Mouse (Mus musculus) hindbrain, embryonic 15.5 days (tissue): Measurements from ENCODE around the gene Naa40. TPM values are rescaled to one million over a fixed set of nuclear protein-coding genes. Genes with fewer than 3 reads are reported as not detected.
A peak's percentile ranks its signal among the peaks of the same experiment; 100 is the strongest.

Experiments used
- ATAC-seq: fragments of 200-750 bp; cut with Nextera tagmentation; 2 replicates; pipeline ENCODE4 v1.8.0; 2017; ENCODE audit warnings: low read depth, moderate number of reproducible peaks, moderate TSS enrichment; ENCODE audit not compliant: low FRiP score
- H3K27ac ChIP-seq: fragments of 300-500 bp; sonication (generic); replicated peaks from 2 replicates; pipeline ENCODE4 v1.5.1; 2015; ENCODE audit warnings: mild to moderate bottlenecking, inconsistent platforms
- H3K27me3 ChIP-seq: fragments of 300-500 bp; sonication (generic); 2 replicates; pipeline ENCODE4 v1.6.1; 2015; ENCODE audit warnings: control low read depth, inconsistent platforms
- H3K36me3 ChIP-seq: fragments of 300-500 bp; sonication (generic); 2 replicates; pipeline ENCODE4 v1.6.1; 2015; ENCODE audit warnings: control low read depth, inconsistent platforms
- H3K4me1 ChIP-seq: fragments of 300-500 bp; sonication (generic); replicated peaks from 2 replicates; pipeline ENCODE4 v1.6.1; 2015; ENCODE audit warnings: control low read depth, inconsistent platforms
- H3K4me2 ChIP-seq: fragments of 300-500 bp; sonication (generic); 2 replicates; pipeline ENCODE4 v1.6.1; 2015; ENCODE audit warnings: moderate library complexity, mild to moderate bottlenecking, inconsistent platforms
- H3K4me3 ChIP-seq: fragments of 300-500 bp; sonication (generic); 2 replicates; pipeline ENCODE4 v1.5.1; 2015; ENCODE audit warnings: mild to moderate bottlenecking, inconsistent platforms
- H3K9ac ChIP-seq: fragments of 300-500 bp; sonication (generic); 2 replicates; pipeline ENCODE4 v1.6.1; 2015; ENCODE audit warnings: inconsistent platforms
- H3K9me3 ChIP-seq: fragments of 300-500 bp; sonication (generic); 2 replicates; pipeline ENCODE4 v1.6.1; 2016; ENCODE audit warnings: control low read depth, inconsistent platforms
- WGBS: fragments of 180-500 bp; shearing (Covaris S2); methylation state at CpG from one replicate; pipeline ENCODE4 v1.1.7; 2015; 5-methylcytosine and 5-hydroxymethylcytosine counted together
- polyA plus RNA-seq: library from polyadenylated mRNA; unstranded; fragments of >200 nt; fragmentation: Nextera tagmentation; extraction: Ambion mirVana; gene quantifications from 2 replicates; pipeline ENCODE4 v1.2.1, GENCODE M21; 2015

Naa40 gene
- polyA plus RNA-seq, 1 experiment from 2014 or later = 66.2 TPM

DNA sequence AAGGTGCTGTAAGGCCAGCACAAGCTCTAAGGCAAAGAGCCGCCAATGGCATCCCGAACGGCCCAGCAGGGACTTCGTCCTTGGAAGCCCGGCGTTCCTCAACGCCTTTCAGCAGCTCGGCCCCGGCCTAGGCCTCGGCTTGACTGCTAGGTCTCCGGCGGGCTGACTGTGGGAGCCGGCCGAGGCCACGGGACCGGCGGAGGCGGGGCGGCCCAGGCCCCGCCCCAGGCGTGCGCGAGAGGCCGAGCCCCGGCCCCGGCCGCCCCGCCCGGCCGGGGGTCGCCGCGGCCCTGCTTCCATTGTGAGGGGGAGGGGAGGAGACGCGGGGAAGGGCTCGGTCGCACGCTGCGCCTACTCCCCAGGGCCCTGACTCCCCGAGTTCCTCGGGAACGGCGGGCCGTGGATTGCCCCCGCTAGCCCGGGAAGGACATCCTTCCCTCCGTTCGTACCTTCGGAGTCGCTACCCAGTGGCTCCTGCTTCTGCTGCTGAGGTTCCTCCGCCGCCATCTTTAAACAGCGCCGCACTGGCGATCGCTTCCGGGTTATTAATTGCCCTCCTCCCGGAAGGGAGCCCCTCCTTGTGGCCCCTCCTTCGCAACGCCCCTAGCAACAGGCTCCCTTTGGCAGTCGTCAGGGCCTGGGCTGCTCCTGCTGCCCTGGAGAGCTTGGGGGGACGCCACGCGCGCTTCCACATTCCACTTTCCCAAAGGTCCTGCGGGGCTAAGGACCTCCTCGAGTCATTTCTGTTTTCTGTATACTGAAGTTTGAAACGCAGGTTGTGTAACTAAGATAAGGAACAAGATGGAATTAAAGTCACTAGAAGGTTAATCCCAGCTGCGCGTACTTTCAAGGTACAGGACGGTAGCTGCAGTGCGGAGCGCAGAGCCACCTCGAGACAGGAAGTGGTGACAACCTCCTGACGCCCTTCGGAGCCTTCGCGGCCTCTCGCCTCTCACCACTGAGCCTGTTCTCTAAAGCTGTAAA, 34.9 kb downstream of the Naa40 start, which contains the start of gene Otub1:
Gene Otub1, minus strand, starts transcription at position 564 of the 984 bp plus-strand sequence.
- H3K4me2 ChIP-seq = peak within 1 kb of the TSS; percentile 69
- H3K9ac ChIP-seq = peak within 1 kb of the TSS; percentile 77
- H3K9me3 ChIP-seq = no peaks in the 10 kb centered on the region
- under 1% methylated on average over 77 of the region's 79 CpGs for WGBS
- H3K27ac ChIP-seq = peak within 1 kb of the TSS; percentile 96
- ATAC-seq = peak; percentile 95
- H3K27me3 ChIP-seq = no peaks in the 10 kb centered on the region
- H3K4me1 ChIP-seq = peaks cover 31% of the 10 kb centered on the region
- H3K4me3 ChIP-seq = peak within 1 kb of the TSS; percentile 78
- H3K36me3 ChIP-seq = peaks cover 28% of the 10 kb centered on the region

DNA sequence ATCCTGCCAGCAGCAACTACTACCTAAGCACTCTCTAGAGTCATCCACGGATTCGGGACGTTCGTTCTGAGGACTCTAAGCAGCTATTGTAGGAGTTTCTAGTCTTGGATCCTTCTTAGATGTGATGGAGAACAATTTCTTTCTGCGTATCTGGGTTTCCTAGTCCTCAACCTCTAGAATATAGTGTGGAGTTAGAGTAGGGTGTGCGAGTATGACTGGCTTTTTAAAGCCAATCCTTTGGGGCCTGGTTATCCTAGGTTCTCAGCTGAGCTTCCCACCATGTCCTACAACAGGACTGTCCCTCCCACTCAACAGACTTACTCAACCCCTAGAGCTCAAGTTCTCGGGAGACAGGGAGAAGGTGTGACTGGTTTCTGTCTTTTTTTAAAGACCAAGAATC, 35.7 kb downstream of the Naa40 start:
- Histone ChIP-seq H3K9me3 (no peaks in the 10 kb centered on the region), H3K27ac (peak overlapping the region; percentile 96), H3K36me3 (peaks cover 28% of the 10 kb centered on the region), H3K9ac (peak overlapping the region; percentile 77), H3K4me2 (peak overlapping the region; percentile 69), H3K27me3 (no peaks in the 10 kb centered on the region), H3K4me1 (peaks cover 31% of the 10 kb centered on the region), H3K4me3 (peak overlapping the region; percentile 78)
- ATAC-seq = no peak; the same call in 1 of the 2 replicates
- 24% methylated on average over 7 of the region's 7 CpGs for WGBS

GRCm38 (mm10) chr19:7204898-7205297, 36.1 kb downstream of the Naa40 start:
- peak overlapping the region; percentile 69 for H3K4me2 ChIP-seq
- no peaks in the 10 kb centered on the region for H3K9me3 ChIP-seq
- H3K27ac ChIP-seq = peak overlapping the region; percentile 96
- peaks cover 29% of the 10 kb centered on the region for H3K36me3 ChIP-seq
- ATAC-seq = no peak
- H3K4me1 ChIP-seq = peaks cover 31% of the 10 kb centered on the region
- no peaks in the 10 kb centered on the region for H3K27me3 ChIP-seq
- H3K4me3 ChIP-seq = peak overlapping the region; percentile 78
- peak overlapping the region; percentile 77 for H3K9ac ChIP-seq
- 64% methylated on average over 2 of the region's 2 CpGs for WGBS

- Histone ChIP-seq H3K9me3 (no peaks in the 10 kb centered on the region), H3K4me2 (no peak overlapping the region), H3K4me3 (no peak overlapping the region), H3K9ac (no peak overlapping the region), H3K27ac (no peak overlapping the region), H3K4me1 (peaks cover 27% of the 10 kb centered on the region), H3K36me3 (peaks cover 48% of the 10 kb centered on the region), H3K27me3 (no peaks in the 10 kb centered on the region; the same call in 1 of the 2 replicates)
- WGBS = 55% methylated on average over 1 of the region's 1 CpGs
- ATAC-seq = no peak
These were observed 40.6 kb downstream of the Naa40 start for GRCm38 (mm10) chr19:7200427-7200826.

- no peak for ATAC-seq
- no peaks in the 10 kb centered on the region for H3K9me3 ChIP-seq
- H3K27ac ChIP-seq = no peak overlapping the region
- H3K4me3 ChIP-seq = no peak overlapping the region
- no peaks in the 10 kb centered on the region; the same call in 1 of the 2 replicates for H3K27me3 ChIP-seq
- H3K36me3 ChIP-seq = peaks cover 45% of the 10 kb centered on the region
- H3K4me1 ChIP-seq = peaks cover 13% of the 10 kb centered on the region
- no peak overlapping the region for H3K4me2 ChIP-seq
- WGBS = 93% methylated on average over 13 of the region's 13 CpGs
- H3K9ac ChIP-seq = no peak overlapping the region
These were observed 41.9 kb downstream of the Naa40 start for GRCm38 (mm10) chr19:7199089-7199488.

GRCm38 (mm10) chr19:7197445-7197844, 43.5 kb downstream of the Naa40 start:
- Histone ChIP-seq H3K9me3 (no peaks in the 10 kb centered on the region), H3K27ac (no peak overlapping the region), H3K27me3 (no peaks in the 10 kb centered on the region; the same call in 1 of the 2 replicates), H3K4me2 (no peak overlapping the region), H3K36me3 (peaks cover 29% of the 10 kb centered on the region), H3K4me1 (peaks cover 12% of the 10 kb centered on the region; the same call in 1 of the 2 replicates), H3K9ac (no peak overlapping the region), H3K4me3 (no peak overlapping the region)
- ATAC-seq = no peak
- WGBS = 84% methylated on average over 9 of the region's 9 CpGs

DNA sequence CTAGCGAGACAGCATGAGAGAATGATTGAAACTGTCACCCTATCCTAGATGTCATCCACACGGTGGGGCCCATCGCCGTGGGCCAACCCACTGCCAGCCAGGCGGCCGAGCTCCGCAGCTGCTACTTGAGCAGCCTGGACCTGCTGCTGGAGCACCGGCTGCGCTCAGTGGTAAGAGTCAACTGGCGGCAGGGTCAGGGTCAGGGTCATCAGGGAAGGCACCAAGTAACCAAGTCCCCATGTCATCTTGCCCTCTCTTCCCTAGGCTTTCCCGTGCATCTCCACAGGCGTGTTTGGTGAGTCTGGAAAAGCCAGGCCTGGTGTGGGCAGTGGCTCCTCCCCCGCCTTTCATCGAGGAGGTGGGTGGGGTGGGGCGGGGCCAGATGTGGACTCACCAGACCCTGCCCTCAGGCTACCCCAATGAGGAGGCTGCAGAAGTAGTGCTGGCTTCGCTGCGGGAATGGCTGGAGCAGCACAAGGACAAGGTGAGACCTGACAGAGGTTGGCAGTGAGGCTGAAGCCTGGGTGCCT, 44.2 kb downstream of the Naa40 start:
- ATAC-seq = 0 out of 2 replicates have a peak, but pooled peaks have one; percentile 15
- WGBS = 13% methylated on average over 17 of the region's 17 CpGs
- no peak overlapping the region for H3K9ac ChIP-seq

GRCm38 (mm10) chr19:7195900-7196728, 44.9 kb downstream of the Naa40 start:
- 14% methylated on average over 33 of the region's 33 CpGs for WGBS
- ATAC-seq = peak; percentile 9; the same call in 1 of the 2 replicates
- no peaks in the 10 kb centered on the region for H3K9me3 ChIP-seq

More for the DNA sequence above, 44.2 kb downstream of the Naa40 start:
- Histone ChIP-seq H3K27me3 (no peaks in the 10 kb centered on the region; the same call in 1 of the 2 replicates), H3K36me3 (peaks cover 26% of the 10 kb centered on the region), H3K4me3 (no peak overlapping the region), H3K4me1 (peaks cover 18% of the 10 kb centered on the region; the same call in 1 of the 2 replicates), H3K27ac (no peak overlapping the region), H3K9me3 (no peaks in the 10 kb centered on the region), H3K4me2 (no peak overlapping the region)

GRCm38 (mm10) chr19:7192561-7192967, 48.4 kb downstream of the Naa40 start:
- 20% methylated on average over 2 of the region's 2 CpGs for WGBS
- peaks cover 32% of the 10 kb centered on the region for H3K4me1 ChIP-seq

More at GRCm38 (mm10) chr19:7195900-7196728, 44.9 kb downstream of the Naa40 start:
- H3K27me3 ChIP-seq = no peaks in the 10 kb centered on the region; the same call in 1 of the 2 replicates
- H3K4me3 ChIP-seq = no peak overlapping the region
- H3K4me1 ChIP-seq = peaks cover 24% of the 10 kb centered on the region
- H3K36me3 ChIP-seq = peaks cover 20% of the 10 kb centered on the region
- no peak overlapping the region for H3K4me2 ChIP-seq
- no peak overlapping the region for H3K27ac ChIP-seq
- no peak overlapping the region for H3K9ac ChIP-seq

DNA sequence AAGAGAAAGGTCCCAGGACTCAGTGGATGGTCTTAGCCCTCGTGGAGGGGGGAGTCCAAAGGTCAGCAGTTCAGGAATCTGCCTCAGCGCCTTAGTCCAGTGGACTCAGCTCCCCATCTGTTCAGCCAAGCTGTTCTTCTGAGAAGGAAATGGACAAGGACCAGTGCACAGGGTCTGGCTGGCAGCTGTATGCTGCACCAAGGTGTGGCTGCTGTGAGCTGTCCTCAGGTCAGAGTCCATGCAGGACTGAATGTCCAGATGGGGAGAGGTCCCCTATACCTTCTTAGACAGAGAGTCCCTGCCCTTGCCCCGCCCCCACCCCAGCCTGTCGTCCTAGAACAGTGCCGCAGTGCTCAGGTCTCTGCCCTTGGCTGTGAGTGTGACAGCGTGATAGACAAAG, 49.3 kb downstream of the Naa40 start:
- 41% methylated on average over 6 of the region's 6 CpGs for WGBS
- peaks cover 15% of the 10 kb centered on the region for H3K27me3 ChIP-seq
- ATAC-seq = no peak

More at GRCm38 (mm10) chr19:7192561-7192967, 48.4 kb downstream of the Naa40 start:
- Histone ChIP-seq H3K27ac (no peak overlapping the region), H3K4me3 (no peak overlapping the region), H3K4me2 (no peak overlapping the region), H3K9ac (no peak overlapping the region), H3K27me3 (peaks cover 9% of the 10 kb centered on the region), H3K9me3 (no peaks in the 10 kb centered on the region), H3K36me3 (no peaks in the 10 kb centered on the region)
- no peak for ATAC-seq

GRCm38 (mm10) chr19:7190986-7191385, 50.0 kb downstream of the Naa40 start:
- Histone ChIP-seq H3K36me3 (no peaks in the 10 kb centered on the region), H3K27me3 (peaks cover 21% of the 10 kb centered on the region), H3K4me1 (peaks cover 33% of the 10 kb centered on the region)

More for the DNA sequence above, 49.3 kb downstream of the Naa40 start:
- Histone ChIP-seq H3K27ac (no peak overlapping the region), H3K4me3 (no peak overlapping the region), H3K4me1 (peaks cover 32% of the 10 kb centered on the region), H3K9ac (no peak overlapping the region), H3K36me3 (no peaks in the 10 kb centered on the region), H3K4me2 (no peak overlapping the region), H3K9me3 (no peaks in the 10 kb centered on the region)

More at GRCm38 (mm10) chr19:7190986-7191385, 50.0 kb downstream of the Naa40 start:
- Histone ChIP-seq H3K4me3 (no peak overlapping the region), H3K27ac (no peak overlapping the region), H3K4me2 (no peak overlapping the region), H3K9ac (no peak overlapping the region), H3K9me3 (no peaks in the 10 kb centered on the region)
- ATAC-seq = no peak
- 31% methylated on average over 5 of the region's 5 CpGs for WGBS
